Mouse (Mus musculus) embryonic facial prominence, embryonic 14.5 days (tissue): ENCODE measurements around the gene Gm5128. TPM values are rescaled to one million over a fixed set of nuclear protein-coding genes. Genes with fewer than 3 reads are reported as not detected.
"Not testable (repeated sequence)": the region's sequence is repeated elsewhere in the genome, so short reads cannot be mapped to it uniquely, and the experiment has no call there.

Source experiments
- ATAC-seq: fragments of 200-750 bp; cut with Nextera tagmentation; 2 replicates; pipeline ENCODE4 v1.8.0; 2017; ENCODE audit warnings: low read depth, moderate number of reproducible peaks, moderate TSS enrichment
- DNase-seq: peaks from one replicate; pipeline ENCODE4 v3.0.0-alpha.2; 2015; ENCODE audit warnings: low spot score
- H3K27ac ChIP-seq: fragments of 300-500 bp; sonication (generic); replicated peaks from 2 replicates; pipeline ENCODE4 v1.5.1; 2014; ENCODE audit warnings: low read depth, mild to moderate bottlenecking, low read length, moderate library complexity
- H3K27me3 ChIP-seq: fragments of 300-500 bp; sonication (generic); replicated peaks from 2 replicates; pipeline ENCODE4 v1.6.1; 2014; ENCODE audit warnings: low read length; ENCODE audit not compliant: control insufficient read depth, insufficient read depth
- H3K36me3 ChIP-seq: fragments of 300-500 bp; sonication (generic); 2 replicates; pipeline ENCODE4 v1.6.1; 2014; ENCODE audit warnings: low read length, mixed read lengths; ENCODE audit not compliant: control insufficient read depth, insufficient read depth
- H3K4me1 ChIP-seq: fragments of 300-500 bp; sonication (generic); 2 replicates; pipeline ENCODE4 v1.6.1; 2014; ENCODE audit warnings: antibody characterized with exemption, low read length; ENCODE audit not compliant: control insufficient read depth, insufficient read depth
- H3K4me2 ChIP-seq: fragments of 300-500 bp; sonication (generic); 2 replicates; pipeline ENCODE4 v1.6.1; 2014; ENCODE audit warnings: low read depth, mild to moderate bottlenecking, low read length, moderate library complexity, mixed read lengths
- H3K4me3 ChIP-seq: fragments of 300-500 bp; sonication (generic); 2 replicates; pipeline ENCODE4 v1.5.1; 2014; ENCODE audit warnings: low read depth, mild to moderate bottlenecking, low read length
- H3K9ac ChIP-seq: fragments of 300-500 bp; sonication (generic); 2 replicates; pipeline ENCODE4 v1.6.1; 2014; ENCODE audit warnings: low read depth, mild to moderate bottlenecking, low read length, moderate library complexity, mixed read lengths
- H3K9me3 ChIP-seq: fragments of 300-500 bp; sonication (generic); 2 replicates; pipeline ENCODE4 v1.6.1; 2016; ENCODE audit warnings: low read length; ENCODE audit not compliant: control insufficient read depth
- WGBS: fragments of 180-500 bp; shearing (Covaris S2); extraction: QIAGEN DNeasy Blood & Tissue Kit; methylation state at CpG from one replicate; pipeline ENCODE4 v1.1.7; 2014; 5-methylcytosine and 5-hydroxymethylcytosine counted together
- polyA plus RNA-seq: library from polyadenylated mRNA; unstranded; fragments of >200 nt; fragmentation: Nextera tagmentation; extraction: Ambion mirVana; gene quantifications from 2 replicates; pipeline ENCODE4 v1.2.1, GENCODE M21; 2014

Gene Gm5128
- 0.10 TPM in 1 of 2 replicates, not detected in the other for polyA plus RNA-seq

GRCm38 (mm10) chrX:135372984-135373383 lies at the start of gene Gm5128:
TSS of gene Gm5128 (plus strand) at chrX:135373284.
- no CpG with 5 or more reads among the region's 15 CpGs for WGBS
- not testable (repeated sequence) for ATAC-seq

DNA sequence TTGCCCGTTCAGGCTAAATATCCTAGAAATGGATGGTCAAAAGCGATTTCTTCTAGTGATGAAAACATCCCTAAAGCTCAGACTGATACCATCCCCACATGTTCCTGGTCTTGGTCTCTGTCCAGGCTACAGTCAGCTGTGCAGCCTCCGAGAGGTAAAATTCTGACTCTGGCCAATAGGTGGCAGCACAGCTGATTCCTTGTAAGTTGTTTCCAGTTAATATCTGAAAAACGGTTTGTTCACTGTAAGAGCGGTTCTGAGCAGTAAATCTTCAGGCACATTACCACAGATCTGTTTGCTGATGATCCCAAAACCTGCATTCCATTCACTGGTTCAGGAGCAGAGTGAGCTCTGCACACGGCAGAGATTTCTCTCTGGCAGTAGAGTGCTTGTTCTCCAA lies 12.4 kb upstream of the Gm5128 start:
- H3K9me3 ChIP-seq, H3K27ac ChIP-seq, H3K9ac ChIP-seq, H3K27me3 ChIP-seq, H3K4me2 ChIP-seq, H3K4me3 ChIP-seq, H3K4me1 ChIP-seq, H3K36me3 ChIP-seq, ATAC-seq, DNase-seq: not testable (repeated sequence)
- 32% methylated on average over 2 of the region's 6 CpGs for whole genome bisulfite sequencing

More at GRCm38 (mm10) chrX:135372984-135373383, at the start of gene Gm5128:
- H3K9me3 ChIP-seq, H3K27ac ChIP-seq, H3K4me3 ChIP-seq, H3K4me1 ChIP-seq, H3K9ac ChIP-seq, H3K4me2 ChIP-seq, DNase-seq, H3K36me3 ChIP-seq, H3K27me3 ChIP-seq: not testable (repeated sequence)

- not testable (repeated sequence) for H3K27ac ChIP-seq, H3K9ac ChIP-seq, H3K4me1 ChIP-seq, H3K4me2 ChIP-seq, H3K9me3 ChIP-seq, H3K4me3 ChIP-seq, H3K27me3 ChIP-seq, ATAC-seq, H3K36me3 ChIP-seq, DNase-seq
- no CpG with 5 or more reads among the region's 4 CpGs for WGBS
These were observed 11.1 kb upstream of the Gm5128 start for GRCm38 (mm10) chrX:135361943-135362342.

DNA sequence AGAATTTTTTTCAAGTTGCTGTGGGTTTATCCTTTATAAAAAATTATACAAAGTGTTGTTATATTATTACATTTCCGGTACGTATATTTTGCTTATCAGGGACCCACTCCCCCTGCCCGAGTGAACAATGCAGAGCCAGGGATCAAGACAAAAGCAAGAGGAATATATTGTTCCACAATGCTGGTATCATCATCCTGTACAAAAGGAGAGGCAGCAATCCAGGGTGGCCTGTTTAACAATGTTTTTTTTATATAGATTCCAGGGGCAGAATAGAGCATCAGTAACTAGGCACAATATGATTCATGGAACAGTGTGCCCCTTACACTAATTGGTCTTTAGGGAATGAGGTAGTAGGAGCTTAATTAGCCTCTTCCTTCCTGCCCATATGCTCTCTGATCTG lies 30.5 kb downstream of the Gm5128 start:
- H3K36me3 ChIP-seq, H3K4me3 ChIP-seq, H3K9ac ChIP-seq, DNase-seq, H3K4me2 ChIP-seq, H3K9me3 ChIP-seq, H3K27me3 ChIP-seq, ATAC-seq, H3K4me1 ChIP-seq, H3K27ac ChIP-seq: not testable (repeated sequence)
- no CpG with 5 or more reads among the region's 3 CpGs for WGBS

GRCm38 (mm10) chrX:135421203-135421602 lies 48.1 kb downstream of the Gm5128 start:
- not testable (repeated sequence) for H3K27me3 ChIP-seq, H3K36me3 ChIP-seq, DNase-seq, H3K4me1 ChIP-seq, H3K4me3 ChIP-seq, H3K9me3 ChIP-seq, H3K4me2 ChIP-seq, H3K27ac ChIP-seq, H3K9ac ChIP-seq, ATAC-seq
- WGBS: 25% methylated on average over 3 of the region's 7 CpGs

GRCm38 (mm10) chrX:135421824-135422223 lies 48.7 kb downstream of the Gm5128 start:
- H3K27ac ChIP-seq, DNase-seq, H3K4me2 ChIP-seq, ATAC-seq, H3K36me3 ChIP-seq, H3K9ac ChIP-seq, H3K27me3 ChIP-seq, H3K9me3 ChIP-seq, H3K4me1 ChIP-seq, H3K4me3 ChIP-seq: not testable (repeated sequence)

DNA sequence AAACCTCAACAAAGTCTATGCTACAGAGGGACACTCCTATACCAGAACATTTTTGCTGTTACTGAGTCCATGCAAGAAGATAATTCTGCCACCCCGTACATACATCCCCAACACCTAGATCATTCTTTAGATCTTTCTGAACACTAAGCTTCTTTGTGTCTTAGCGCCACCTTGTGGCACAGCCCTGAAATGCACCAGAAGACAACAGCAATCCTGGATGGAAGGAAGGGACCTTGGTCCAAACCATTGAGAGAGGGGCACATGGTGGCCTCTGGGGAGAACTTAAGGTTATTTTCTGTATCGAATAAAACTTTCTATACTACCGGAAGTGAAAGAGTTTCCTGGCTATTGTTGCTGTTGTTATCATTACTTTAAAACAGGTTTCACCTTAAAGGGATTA lies 49.4 kb downstream of the Gm5128 start:
- H3K4me3 ChIP-seq, H3K27me3 ChIP-seq, H3K4me2 ChIP-seq, ATAC-seq, H3K27ac ChIP-seq, H3K36me3 ChIP-seq, DNase-seq, H3K9ac ChIP-seq, H3K4me1 ChIP-seq, H3K9me3 ChIP-seq: not testable (repeated sequence)
- WGBS: no CpG with 5 or more reads among the region's 4 CpGs

Other genes starting within 250 kb of the Gm5128 start
- 0.13 and 0.19 TPM in 2 replicates for gene Gm15023, start 195.7 kb upstream of the Gm5128 start, polyA plus RNA-seq
- 4.6 and 4.9 TPM in 2 replicates for gene Tceal6, start 162.6 kb upstream of the Gm5128 start, polyA plus RNA-seq
- gene Pramel3, start 71.0 kb upstream of the Gm5128 start, polyA plus RNA-seq: not detected in 2 replicates
- gene Gm7903, start 60.6 kb downstream of the Gm5128 start, polyA plus RNA-seq: not detected in 2 replicates
- gene AV320801, start 121.3 kb downstream of the Gm5128 start, polyA plus RNA-seq: 0.19 TPM in 1 of 2 replicates, not detected in the other
- gene Nxf7, start 225.5 kb downstream of the Gm5128 start, polyA plus RNA-seq: 0.24 and 0.35 TPM in 2 replicates